Mouse (Mus musculus) ES-E14 (cell line): ENCODE measurements at regions not wholly inside any gene's neighbourhood (a gene's known extent, or its start where the extent isn't known, plus 50 kb on each side); places are given as distances from the start of the nearest gene placed in this dataset.

Experiments used
- DNase-seq: peaks from one replicate; pipeline ENCODE4 v3.0.0-alpha.2; 2013; ENCODE audit warnings: low read depth, low spot score
- H3K27ac ChIP-seq: 2 replicates; pipeline ENCODE4 v1.5.1; 2012; ENCODE audit warnings: low read depth, mild to moderate bottlenecking, low read length, moderate library complexity, mixed read lengths; ENCODE audit not compliant: poor library complexity, insufficient read depth, severe bottlenecking
- H3K36me3 ChIP-seq: 2 replicates; pipeline ENCODE4 v1.6.1; 2012; ENCODE audit warnings: mild to moderate bottlenecking, low read length, moderate library complexity, mixed read lengths; ENCODE audit not compliant: control insufficient read depth, poor library complexity, insufficient read depth, severe bottlenecking
- H3K4me1 ChIP-seq, 2 experiments: fragments of 150-350 bp in 1 of 2; sonication (generic) in 1 of 2; 2 replicates each; pipeline ENCODE4 v1.6.1; 2012; ENCODE audit warnings: low read length in 2 of 2, mild to moderate bottlenecking in 1 of 2, mixed read lengths in 1 of 2; ENCODE audit not compliant: control insufficient read depth in 2 of 2, insufficient read depth in 2 of 2, poor library complexity in 1 of 2
- H3K4me3 ChIP-seq, 2 experiments: fragments of 150-350 bp in 1 of 2; sonication (generic) in 1 of 2; 2 replicates each; pipeline ENCODE4 v1.5.1; 2012; ENCODE audit warnings: low read length in 2 of 2, low read depth in 1 of 2, mild to moderate bottlenecking in 1 of 2, mixed read lengths in 1 of 2; ENCODE audit not compliant: insufficient read depth in 1 of 2, poor library complexity in 1 of 2, severe bottlenecking in 1 of 2
- H3K9ac ChIP-seq: 2 replicates; pipeline ENCODE4 v1.6.1; 2012; ENCODE audit warnings: low read depth, mild to moderate bottlenecking, low read length, mixed read lengths; ENCODE audit not compliant: poor library complexity, insufficient read depth, severe bottlenecking
- H3K9me3 ChIP-seq: fragments of 150-350 bp; sonication (generic); 2 replicates; pipeline ENCODE4 v1.6.1; 2012; ENCODE audit warnings: low read depth, mild to moderate bottlenecking, low read length; ENCODE audit not compliant: control insufficient read depth, insufficient read depth
- CHD2 ChIP-seq: IDR thresholded peaks from 2 replicates; pipeline ENCODE4 v1.6.1; 2014; ENCODE audit warnings: mild to moderate bottlenecking, low read depth, low read length, inconsistent platforms
- HCFC1 ChIP-seq: IDR thresholded peaks from 2 replicates; pipeline ENCODE4 v1.6.1; 2012; ENCODE audit warnings: low read length, inconsistent platforms, borderline replicate concordance; ENCODE audit not compliant: insufficient read depth
- MAFK ChIP-seq: IDR thresholded peaks from 2 replicates; pipeline ENCODE4 v1.6.1; 2014; ENCODE audit warnings: mild to moderate bottlenecking, low read depth, low read length, inconsistent platforms; ENCODE audit not compliant: insufficient read depth
- ZC3H11A ChIP-seq: IDR thresholded peaks from 2 replicates; pipeline ENCODE4 v1.6.1; 2012; ENCODE audit warnings: low read depth, mild to moderate bottlenecking, inconsistent platforms, low read length, borderline replicate concordance
- ZNF384 ChIP-seq: IDR thresholded peaks from 2 replicates; pipeline ENCODE4 v1.6.1; 2012; ENCODE audit warnings: low read depth, low read length, inconsistent platforms
- in situ Hi-C, 2 experiments: fragments of 600-800 bp; cut with MboI; formaldehyde crosslinking; loops; one replicate each; pipeline ENCODE4 v1.15.1; 2025; ENCODE audit warnings: low sequenced_read_pairs in 2 of 2, inconsistent platforms in 1 of 2; ENCODE audit not compliant: unreplicated experiment in 2 of 2

DNA sequence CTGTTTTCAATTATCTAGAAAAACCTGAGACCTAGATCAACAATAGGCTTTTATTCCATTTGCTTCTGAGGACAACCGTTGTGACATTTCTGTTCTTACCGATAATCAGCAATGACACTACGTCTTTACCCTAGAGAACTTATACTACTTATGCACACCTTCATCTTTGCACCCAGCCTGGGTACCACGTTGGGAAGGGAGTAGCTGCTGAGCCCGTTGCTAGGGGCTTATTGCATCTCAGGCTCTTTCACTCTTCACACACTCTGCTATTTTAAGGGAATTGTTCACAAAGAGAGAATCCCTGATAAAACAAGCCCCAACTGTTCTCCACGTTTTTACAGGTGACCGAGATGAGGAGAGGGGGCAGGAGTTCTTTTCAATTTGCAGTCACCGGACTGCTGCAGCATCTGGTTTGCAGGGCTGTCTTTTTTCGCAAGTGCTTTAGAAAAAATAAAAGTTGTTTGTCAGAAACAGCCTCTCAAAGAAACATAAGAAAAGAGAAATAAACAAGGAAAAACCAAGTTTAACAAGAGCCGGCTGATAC is 306.1 kb upstream of the Adgrl2 start:
- no peak overlapping the region for H3K4me3 ChIP-seq
- peaks cover 0 to 3% of the 10 kb centered on the region in 2 experiments; a peak in 1 of 4 replicates for H3K4me1 ChIP-seq
- no peaks in the 10 kb centered on the region for H3K9me3 ChIP-seq
- H3K9ac ChIP-seq = no peak overlapping the region
- TF ChIP-seq ZC3H11A = no peak
- TF ChIP-seq MAFK = no peak
- no peak for TF ChIP-seq HCFC1
- no peak for TF ChIP-seq ZNF384
- no peak for TF ChIP-seq CHD2
- H3K27ac ChIP-seq = no peak overlapping the region
- H3K36me3 ChIP-seq = no peaks in the 10 kb centered on the region
- no peak for DNase-seq
- in situ Hi-C loops = no loop called here

DNA sequence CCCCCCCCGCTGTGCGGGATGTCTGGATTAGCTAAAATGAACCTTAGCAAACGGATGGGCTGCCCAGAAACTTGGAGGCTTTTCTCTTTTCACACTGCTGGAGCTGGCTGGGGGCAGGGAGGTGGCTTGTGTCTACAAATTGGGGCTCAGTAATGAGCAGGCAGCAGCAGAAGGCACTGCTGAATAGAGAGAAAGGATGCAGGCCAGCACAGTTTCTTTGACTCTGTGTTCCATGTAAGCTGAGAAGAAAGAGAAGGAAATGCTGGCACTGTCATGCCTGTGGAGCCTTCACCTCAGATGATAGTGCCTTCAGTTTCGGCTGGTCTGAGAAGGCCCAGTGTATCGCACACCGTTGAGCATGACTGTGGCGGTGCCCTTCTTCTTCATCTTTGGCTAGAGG is 305.6 kb upstream of the Adgrl2 start:
- H3K4me1 ChIP-seq = peaks cover 0 to 3% of the 10 kb centered on the region in 2 experiments; a peak in 1 of 4 replicates
- H3K27ac ChIP-seq = no peak overlapping the region
- H3K9ac ChIP-seq = no peak overlapping the region
- in situ Hi-C loops = no loop called here
- H3K9me3 ChIP-seq = no peaks in the 10 kb centered on the region
- DNase-seq = no peak
- no peaks in the 10 kb centered on the region for H3K36me3 ChIP-seq
- TF ChIP-seq MAFK = no peak
- no peak for TF ChIP-seq ZNF384
- no peak for TF ChIP-seq HCFC1
- no peak for TF ChIP-seq CHD2
- TF ChIP-seq ZC3H11A = no peak
- no peak overlapping the region for H3K4me3 ChIP-seq

DNA sequence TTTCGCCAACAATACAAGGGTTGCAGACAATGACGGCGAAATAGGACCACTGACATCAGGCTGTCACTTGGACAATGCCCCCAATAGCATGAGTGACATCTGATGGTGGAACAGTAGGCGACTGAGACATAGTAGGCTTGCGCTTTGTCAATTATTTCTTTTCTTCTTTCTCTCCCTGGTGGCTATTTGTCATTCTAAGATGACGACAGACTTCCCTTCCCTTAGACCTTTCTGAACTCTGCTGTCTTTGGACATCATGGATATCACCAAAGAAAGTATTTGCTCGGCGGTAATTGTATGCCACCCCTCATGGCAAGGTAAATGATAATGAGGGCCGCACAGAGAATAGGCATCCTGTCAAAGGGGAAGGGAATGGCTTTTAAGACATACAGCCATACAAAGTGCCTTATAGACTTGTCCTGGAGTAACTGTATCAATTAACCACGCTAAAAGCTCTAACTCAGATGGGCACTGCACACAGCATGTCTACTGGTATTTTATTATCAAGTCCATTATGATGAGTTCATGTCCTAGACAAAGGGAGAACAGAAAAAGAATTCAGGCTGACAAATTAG is 305.0 kb upstream of the Adgrl2 start:
- Histone ChIP-seq H3K4me1 (peaks cover 0 to 3% of the 10 kb centered on the region in 2 experiments; a peak in 1 of 4 replicates), H3K36me3 (no peaks in the 10 kb centered on the region), H3K27ac (no peak overlapping the region), H3K9me3 (no peaks in the 10 kb centered on the region), H3K4me3 (no peak overlapping the region), H3K9ac (no peak overlapping the region)
- in situ Hi-C loops = no loop called here
- no peak for TF ChIP-seq HCFC1
- no peak for TF ChIP-seq ZC3H11A
- TF ChIP-seq ZNF384 = no peak
- no peak for TF ChIP-seq MAFK
- no peak for TF ChIP-seq CHD2
- DNase-seq = no peak

- H3K4me1 ChIP-seq = peaks cover 0 to 3% of the 10 kb centered on the region in 2 experiments; a peak in 1 of 4 replicates
- no peak for DNase-seq
- no peak overlapping the region for H3K27ac ChIP-seq
- TF ChIP-seq ZNF384 = no peak
- no peak overlapping the region for H3K9ac ChIP-seq
- H3K36me3 ChIP-seq = no peaks in the 10 kb centered on the region
- H3K9me3 ChIP-seq = no peaks in the 10 kb centered on the region
- in situ Hi-C loops = no loop called here
- no peak overlapping the region for H3K4me3 ChIP-seq
Observed at GRCm38 (mm10) chr3:149294445-149294844, 304.1 kb upstream of the Adgrl2 start.

DNA sequence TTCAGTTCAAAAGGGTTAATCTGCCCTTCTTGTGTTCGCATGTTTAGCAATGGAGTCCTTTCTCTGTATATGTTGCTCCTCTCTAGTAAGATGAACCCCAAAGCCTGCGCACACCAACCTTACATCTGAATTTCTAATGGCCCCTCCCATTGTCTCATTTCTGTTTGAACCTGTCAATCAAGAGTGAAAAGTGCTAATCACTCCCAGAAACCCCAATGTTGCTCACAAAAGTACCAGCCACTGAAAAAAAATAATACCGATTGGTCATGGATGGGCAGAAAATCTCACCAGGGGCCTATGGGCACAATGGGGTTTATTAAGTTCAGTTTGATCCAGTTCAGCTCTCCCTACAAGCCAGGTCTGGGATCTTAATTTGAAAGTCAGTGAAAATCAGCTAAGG is 302.1 kb upstream of the Adgrl2 start:
- TF ChIP-seq HCFC1 (no peak), CHD2 (no peak), ZNF384 (no peak), MAFK (no peak), ZC3H11A (no peak)
- DNase-seq = no peak
- no peaks in the 10 kb centered on the region for H3K9me3 ChIP-seq
- H3K27ac ChIP-seq = no peak overlapping the region
- in situ Hi-C loops = no loop called here
- H3K9ac ChIP-seq = no peak overlapping the region
- H3K36me3 ChIP-seq = no peaks in the 10 kb centered on the region
- H3K4me1 ChIP-seq = peaks cover 0 to 3% of the 10 kb centered on the region in 2 experiments; a peak in 1 of 4 replicates
- no peak overlapping the region for H3K4me3 ChIP-seq
